ENCODE assay signal across 8 mouse cellular contexts in genomic region chr15:60853231-60853999, GRCm38 (mm10). TPM values are rescaled to one million over a fixed set of nuclear protein-coding genes. Genes with fewer than 3 reads are reported as not detected.
A peak's percentile ranks its signal among the peaks of the same experiment; 100 is the strongest.
DNase-seq lines count a peak whose midpoint lies in the region; ATAC-seq lines count a peak whose summit lies in the region.

TSS of gene Fam84b (minus strand) at chr15:60853778.

- H3K27me3 ChIP-seq in embryonic facial prominence, embryonic 13.5 days = no peaks in the 10 kb centered on the region
- no peaks in the 10 kb centered on the region for H3K27me3 ChIP-seq in limb, embryonic 10.5 days (ENCODE audit: low read depth, poor library complexity, severe bottlenecking)
- no peaks in the 10 kb centered on the region for H3K27me3 ChIP-seq in midbrain, embryonic 11.5 days (ENCODE audit: control insufficient read depth, insufficient read depth, low read length)

- H3K27ac ChIP-seq in embryonic facial prominence, embryonic 13.5 days = peak within 1 kb of the TSS; percentile 41
- peak within 1 kb of the TSS; percentile 70 for H3K27ac ChIP-seq in limb, embryonic 10.5 days
- no peak within 1 kb of the TSS for H3K27ac ChIP-seq in midbrain, embryonic 11.5 days (ENCODE audit: low read depth, low read length)

- no peaks in the 10 kb centered on the region for H3K36me3 ChIP-seq in embryonic facial prominence, embryonic 13.5 days
- H3K36me3 ChIP-seq in limb, embryonic 10.5 days = no peaks in the 10 kb centered on the region
- H3K36me3 ChIP-seq in midbrain, embryonic 11.5 days (ENCODE audit: control insufficient read depth, insufficient read depth, low read length) = no peaks in the 10 kb centered on the region

- H3K4me1 ChIP-seq in embryonic facial prominence, embryonic 13.5 days = peaks cover 26% of the 10 kb centered on the region
- H3K4me1 ChIP-seq in limb, embryonic 10.5 days = peaks cover 17% of the 10 kb centered on the region
- H3K4me1 ChIP-seq in midbrain, embryonic 11.5 days (ENCODE audit: control insufficient read depth, insufficient read depth, low read length) = no peaks in the 10 kb centered on the region

- no peaks in the 10 kb centered on the region for H3K9me3 ChIP-seq in embryonic facial prominence, embryonic 13.5 days
- H3K9me3 ChIP-seq in limb, embryonic 10.5 days (replicated peaks) = no peaks in the 10 kb centered on the region
- H3K9me3 ChIP-seq in midbrain, embryonic 11.5 days (ENCODE audit: control insufficient read depth, low read length) = no peaks in the 10 kb centered on the region

- peak within 1 kb of the TSS; percentile 10 for H3K4me2 ChIP-seq in embryonic facial prominence, embryonic 13.5 days
- no peak within 1 kb of the TSS for H3K4me2 ChIP-seq in midbrain, embryonic 11.5 days

- intact Hi-C loops in heart, postnatal 25 days (cut with DNase I) = no loop called here

- DNase-seq in urinary bladder, adult 2 months (ENCODE audit: low spot score) = no peak
- DNase-seq in urinary bladder, postnatal 25 days (ENCODE audit: low spot score) = no peak
- peak; percentile 11 for DNase-seq in heart, postnatal 25 days (ENCODE audit: low spot score)
- peak; percentile 52 for DNase-seq in limb, embryonic 10.5 days (ENCODE audit: low spot score)
- DNase-seq in midbrain, embryonic 11.5 days (ENCODE audit: low spot score, missing footprints) = peak; percentile 83
- no peak for DNase-seq in thymus, postnatal 14 days

- WGBS in embryonic facial prominence, embryonic 13.5 days = 6% methylated on average over 17 of the region's 17 CpGs
- 32% methylated on average over 17 of the region's 17 CpGs for WGBS in limb, embryonic 10.5 days
- WGBS in midbrain, embryonic 11.5 days = 33% methylated on average over 17 of the region's 17 CpGs

- no peak within 1 kb of the TSS for H3K4me3 ChIP-seq in embryonic facial prominence, embryonic 13.5 days
- no peak within 1 kb of the TSS for H3K4me3 ChIP-seq in limb, embryonic 10.5 days
- no peak within 1 kb of the TSS for H3K4me3 ChIP-seq in midbrain, embryonic 11.5 days (ENCODE audit: low read depth, low read length)

- H3K9ac ChIP-seq in embryonic facial prominence, embryonic 13.5 days = no peak within 1 kb of the TSS
- no peak within 1 kb of the TSS for H3K9ac ChIP-seq in midbrain, embryonic 11.5 days (ENCODE audit: low read length)

- peak; percentile 82 for ATAC-seq in embryonic facial prominence, embryonic 13.5 days (ENCODE audit: insufficient number of reproducible peaks, insufficient read depth, low FRiP score, low TSS enrichment, low read depth)
- ATAC-seq in midbrain, embryonic 11.5 days (ENCODE audit: low FRiP score) = peak; percentile 40; the same call in 1 of the 2 replicates
- ATAC-seq in activated CD4-positive, CD25-positive, alpha-beta regulatory T cell, adult 4 months = no peak

RNA-seq across cellular contexts. Expression of gene Fam84b, which starts in this region (rescaled TPM):
- polyA plus RNA-seq in urinary bladder, adult 2 months (2012; rRNA removed) = 17.7 and 18.8 TPM in 2 replicates
- 9.6 and 11.9 TPM in 2 replicates for polyA plus RNA-seq in embryonic facial prominence, embryonic 13.5 days (2015; fragmentation: Nextera tagmentation; extraction: Ambion mirVana)
- 10 to 100 TPM in 1 of 2 experiments, 1 to 10 TPM in 1; 8.6 to 10.5 TPM for total RNA-seq in heart, postnatal 25 days (2021)
- polyA plus RNA-seq in limb, embryonic 10.5 days (2016; fragmentation: Nextera tagmentation; extraction: Ambion mirVana) = 7.4 and 7.5 TPM in 2 replicates
- polyA plus RNA-seq in midbrain, embryonic 11.5 days (2014; fragmentation: Nextera tagmentation; extraction: Ambion mirVana) = 8.4 and 8.7 TPM in 2 replicates
- polyA plus RNA-seq in activated CD4-positive, CD25-positive, alpha-beta regulatory T cell, adult 4 months (2017; shearing (Covaris generic)) = 1 to 10 TPM; 1.8 to 2.1 TPM

Comparison
In these comparisons a context has a peak if more than half of its experiments do, and no peak if none do; other contexts are left out.
1. DNase-seq: peak in heart, postnatal 25 days (single experiment), limb, embryonic 10.5 days (single experiment) and midbrain, embryonic 11.5 days (single experiment); none in urinary bladder, adult 2 months (single experiment), urinary bladder, postnatal 25 days (single experiment) and thymus, postnatal 14 days (single experiment).